Mouse (Mus musculus): ENCODE results near the gene Steap3. TPM values are rescaled to one million over a fixed set of nuclear protein-coding genes. Genes with fewer than 3 reads are reported as not detected.
"Not testable (repeated sequence)": the region's sequence is repeated elsewhere in the genome, so short reads cannot be mapped to it uniquely, and the experiment has no call there.

Steap3 gene
- polyA plus RNA-seq (2014; fragmentation: Nextera tagmentation; extraction: Ambion mirVana) = 4.3 and 5.1 TPM in 2 replicates

DNA sequence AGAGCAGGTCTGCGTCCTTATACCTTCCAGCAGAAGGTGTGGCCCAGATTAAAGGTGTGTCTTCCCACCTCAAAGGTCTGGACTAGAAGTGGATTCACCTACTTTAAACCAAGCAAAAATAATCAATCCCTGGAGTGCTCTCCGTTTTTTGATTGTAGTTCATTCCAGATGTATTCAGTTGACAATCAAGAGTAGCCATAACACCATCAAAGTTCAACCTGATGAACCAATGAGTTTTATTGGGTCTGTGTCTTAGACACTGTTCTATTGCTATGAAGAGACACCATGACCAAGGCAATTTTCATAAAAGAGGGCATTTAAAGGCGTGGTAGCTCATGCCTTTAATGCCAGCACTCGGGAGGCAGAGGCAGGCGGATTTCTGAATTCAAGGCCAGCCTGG, at the start of gene Steap3:
Gene Steap3 (minus strand): TSS at position 101 of the 400 bp plus-strand sequence.
- Histone ChIP-seq H3K36me3 (ENCODE audit: control insufficient read depth, insufficient read depth, low read length) (no peaks in the 10 kb centered on the region), H3K27me3 (ENCODE audit: control insufficient read depth, insufficient read depth, low read length) (no peaks in the 10 kb centered on the region), H3K9me3 (ENCODE audit: control insufficient read depth, low read depth, low read length) (no peaks in the 10 kb centered on the region), H3K4me3 (ENCODE audit: low read depth, low read length) (no peak within 1 kb of the TSS), H3K4me2 (replicated peaks; ENCODE audit: low read depth, low read length) (no peak within 1 kb of the TSS), H3K4me1 (ENCODE audit: control insufficient read depth, insufficient read depth, low read length) (no peaks in the 10 kb centered on the region), H3K27ac (ENCODE audit: low read length) (no peak within 1 kb of the TSS), H3K9ac (replicated peaks; ENCODE audit: low read depth, low read length) (no peak within 1 kb of the TSS)
- 89% methylated on average over 5 of the region's 5 CpGs for WGBS
- no peak for ATAC-seq (ENCODE audit: insufficient number of reproducible peaks, insufficient read depth, low FRiP score, low read depth)

DNA sequence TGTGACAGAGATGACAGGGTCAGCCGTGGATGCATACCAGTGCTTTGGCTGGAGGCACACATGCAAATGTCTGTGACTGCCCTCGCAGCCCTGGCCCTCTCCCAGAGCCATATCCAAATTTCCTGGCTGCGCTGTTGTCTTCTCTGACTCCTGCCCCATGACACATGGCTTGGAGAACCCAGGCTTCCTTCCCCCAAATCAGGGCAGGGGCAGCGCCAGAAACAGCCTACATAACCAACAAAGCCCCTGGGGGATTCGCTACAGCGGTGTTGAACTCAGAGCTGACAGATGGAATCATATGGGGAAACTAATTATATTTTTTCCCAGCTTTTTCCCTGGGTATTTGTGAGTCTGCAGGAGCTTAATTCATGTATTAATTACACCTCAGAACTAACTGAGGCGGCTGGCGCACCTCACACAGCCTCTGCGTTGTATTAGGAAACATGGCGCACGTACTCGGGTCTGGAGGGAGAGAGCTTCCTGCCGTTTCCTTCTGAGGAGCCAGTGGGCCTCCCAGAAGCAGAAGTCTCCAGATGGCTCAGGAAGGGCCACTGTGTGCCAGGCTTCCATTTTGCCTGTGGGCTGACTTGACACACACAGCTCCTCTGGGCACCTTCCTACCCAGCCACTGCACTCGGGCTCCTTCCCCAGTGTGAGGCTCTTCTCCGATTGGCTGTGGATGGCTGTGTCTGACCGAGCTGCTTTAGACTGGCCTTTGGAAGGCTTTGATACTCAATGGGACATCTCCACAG, 48.9 kb upstream of the Steap3 start:
- 0 out of 2 replicates have a peak, but pooled peaks have one; percentile 31 for ATAC-seq (ENCODE audit: insufficient number of reproducible peaks, insufficient read depth, low FRiP score, low read depth)
- H3K27me3 ChIP-seq (ENCODE audit: control insufficient read depth, insufficient read depth, low read length) = no peaks in the 10 kb centered on the region
- WGBS = 87% methylated on average over 16 of the region's 16 CpGs

DNA sequence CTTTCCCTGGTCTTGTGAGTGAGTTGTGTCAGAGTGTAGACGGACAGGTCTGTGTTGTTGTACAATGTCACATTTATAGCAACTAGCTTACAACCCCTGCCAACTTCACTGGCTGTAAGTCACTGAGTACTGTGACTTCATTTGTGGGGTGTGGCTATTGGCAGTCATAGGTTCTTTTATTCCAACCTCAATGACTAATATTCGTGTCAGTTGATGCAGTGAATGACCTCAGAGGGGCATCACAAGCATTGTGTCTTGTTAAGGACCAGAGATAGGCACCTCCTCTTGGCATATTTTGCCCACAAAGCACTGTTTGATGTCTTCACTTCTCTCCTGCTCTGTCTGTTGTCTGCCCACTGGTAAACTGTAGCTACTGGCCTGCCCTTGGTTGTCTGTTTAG, 33.3 kb upstream of the Steap3 start:
- Histone ChIP-seq H3K9me3 (ENCODE audit: control insufficient read depth, low read depth, low read length) (no peaks in the 10 kb centered on the region), H3K9ac (replicated peaks; ENCODE audit: low read depth, low read length) (no peak overlapping the region), H3K27ac (ENCODE audit: low read length) (no peak overlapping the region), H3K36me3 (ENCODE audit: control insufficient read depth, insufficient read depth, low read length) (no peaks in the 10 kb centered on the region), H3K4me2 (replicated peaks; ENCODE audit: low read depth, low read length) (no peak overlapping the region), H3K27me3 (ENCODE audit: control insufficient read depth, insufficient read depth, low read length) (no peaks in the 10 kb centered on the region), H3K4me3 (ENCODE audit: low read depth, low read length) (no peak overlapping the region), H3K4me1 (ENCODE audit: control insufficient read depth, insufficient read depth, low read length) (no peaks in the 10 kb centered on the region)
- ATAC-seq (ENCODE audit: insufficient number of reproducible peaks, insufficient read depth, low FRiP score, low read depth) = no peak
- 65% methylated on average over 2 of the region's 2 CpGs for WGBS

More for the DNA sequence above, 48.9 kb upstream of the Steap3 start:
- Histone ChIP-seq H3K9ac (replicated peaks; ENCODE audit: low read depth, low read length) (no peak overlapping the region), H3K36me3 (ENCODE audit: control insufficient read depth, insufficient read depth, low read length) (no peaks in the 10 kb centered on the region), H3K4me3 (ENCODE audit: low read depth, low read length) (no peak overlapping the region), H3K9me3 (ENCODE audit: control insufficient read depth, low read depth, low read length) (no peaks in the 10 kb centered on the region), H3K4me2 (replicated peaks; ENCODE audit: low read depth, low read length) (no peak overlapping the region), H3K27ac (ENCODE audit: low read length) (no peak overlapping the region), H3K4me1 (ENCODE audit: control insufficient read depth, insufficient read depth, low read length) (no peaks in the 10 kb centered on the region)

DNA sequence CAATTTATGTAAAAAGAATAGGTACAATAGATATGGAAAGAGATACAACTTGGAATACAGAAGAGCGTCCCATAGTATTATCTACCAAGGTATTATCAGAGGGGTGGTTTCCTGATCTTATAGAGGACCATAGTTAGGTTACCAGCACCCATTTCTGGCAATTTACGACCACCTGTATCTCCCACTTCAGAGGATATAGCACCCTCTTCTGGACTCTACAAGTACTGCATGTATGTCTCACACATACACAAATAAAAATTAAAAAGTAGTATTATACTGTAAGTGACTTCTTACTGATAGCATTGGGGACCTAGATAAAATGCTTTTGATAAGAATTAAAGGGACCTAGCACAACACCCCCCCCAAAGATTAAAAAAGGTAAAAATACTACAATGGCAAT, 24.4 kb upstream of the Steap3 start:
- Histone ChIP-seq H3K4me3 (ENCODE audit: low read depth, low read length) (no peak overlapping the region), H3K36me3 (ENCODE audit: control insufficient read depth, insufficient read depth, low read length) (no peaks in the 10 kb centered on the region), H3K4me2 (replicated peaks; ENCODE audit: low read depth, low read length) (no peak overlapping the region), H3K27ac (ENCODE audit: low read length) (no peak overlapping the region), H3K27me3 (ENCODE audit: control insufficient read depth, insufficient read depth, low read length) (no peaks in the 10 kb centered on the region), H3K4me1 (ENCODE audit: control insufficient read depth, insufficient read depth, low read length) (no peaks in the 10 kb centered on the region), H3K9ac (replicated peaks; ENCODE audit: low read depth, low read length) (no peak overlapping the region), H3K9me3 (ENCODE audit: control insufficient read depth, low read depth, low read length) (no peaks in the 10 kb centered on the region)
- ATAC-seq (ENCODE audit: insufficient number of reproducible peaks, insufficient read depth, low FRiP score, low read depth) = no peak
- 90% methylated on average over 2 of the region's 2 CpGs for WGBS

DNA sequence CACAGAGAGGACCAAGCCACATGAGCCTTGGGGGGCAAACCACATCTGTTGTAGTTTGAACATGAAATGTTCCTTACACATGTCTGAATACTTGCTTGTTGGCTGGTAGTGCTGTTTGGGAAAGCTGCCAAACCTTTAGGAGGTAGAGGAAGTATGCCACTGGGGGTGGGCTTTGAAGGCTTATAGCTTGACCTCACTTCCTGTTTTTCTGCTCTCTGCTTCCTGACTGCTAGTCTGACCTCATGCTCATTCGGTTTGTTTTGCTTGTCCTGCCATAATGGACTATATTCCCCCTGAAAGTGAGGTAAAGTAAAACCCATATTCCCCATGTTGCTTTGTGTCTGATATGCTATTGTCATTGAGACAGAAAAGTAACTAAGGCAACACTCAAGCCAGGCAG, 21.3 kb upstream of the Steap3 start:
- Histone ChIP-seq H3K9ac (replicated peaks; ENCODE audit: low read depth, low read length) (no peak overlapping the region), H3K4me1 (ENCODE audit: control insufficient read depth, insufficient read depth, low read length) (no peaks in the 10 kb centered on the region), H3K4me3 (ENCODE audit: low read depth, low read length) (no peak overlapping the region), H3K27me3 (ENCODE audit: control insufficient read depth, insufficient read depth, low read length) (no peaks in the 10 kb centered on the region), H3K36me3 (ENCODE audit: control insufficient read depth, insufficient read depth, low read length) (no peaks in the 10 kb centered on the region), H3K9me3 (ENCODE audit: control insufficient read depth, low read depth, low read length) (no peaks in the 10 kb centered on the region), H3K4me2 (replicated peaks; ENCODE audit: low read depth, low read length) (no peak overlapping the region), H3K27ac (ENCODE audit: low read length) (no peak overlapping the region)
- 54% methylated on average over 1 of the region's 1 CpGs for whole genome bisulfite sequencing
- no peak for ATAC-seq (ENCODE audit: insufficient number of reproducible peaks, insufficient read depth, low FRiP score, low read depth)

DNA sequence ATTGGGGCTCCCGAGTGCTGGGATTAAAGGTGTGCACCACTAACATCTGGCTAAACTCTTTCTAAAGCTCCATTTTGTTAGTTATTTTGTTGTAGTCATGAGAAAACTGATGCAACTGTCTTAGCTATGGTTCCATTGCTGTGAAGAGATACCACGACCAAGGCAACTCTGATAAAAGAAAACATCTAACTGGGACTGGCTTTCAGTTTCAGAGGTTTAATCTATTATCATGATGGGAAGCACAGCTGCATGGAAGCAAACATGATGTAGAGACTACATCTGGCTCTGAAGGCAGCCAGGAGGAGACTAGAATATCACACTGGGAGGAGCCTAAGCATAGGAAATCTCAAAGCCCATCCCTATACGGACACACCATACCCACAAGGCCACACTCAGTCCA, 19.2 kb upstream of the Steap3 start:
- no peak overlapping the region for H3K9ac ChIP-seq (replicated peaks; ENCODE audit: low read depth, low read length)
- no peaks in the 10 kb centered on the region for H3K9me3 ChIP-seq (ENCODE audit: control insufficient read depth, low read depth, low read length)
- H3K36me3 ChIP-seq (ENCODE audit: control insufficient read depth, insufficient read depth, low read length) = no peaks in the 10 kb centered on the region
- H3K4me3 ChIP-seq (ENCODE audit: low read depth, low read length) = no peak overlapping the region
- 88% methylated on average over 3 of the region's 3 CpGs for whole genome bisulfite sequencing
- H3K4me2 ChIP-seq (replicated peaks; ENCODE audit: low read depth, low read length) = no peak overlapping the region
- no peaks in the 10 kb centered on the region for H3K27me3 ChIP-seq (ENCODE audit: control insufficient read depth, insufficient read depth, low read length)
- H3K4me1 ChIP-seq (ENCODE audit: control insufficient read depth, insufficient read depth, low read length) = no peaks in the 10 kb centered on the region
- no peak for ATAC-seq (ENCODE audit: insufficient number of reproducible peaks, insufficient read depth, low FRiP score, low read depth)
- H3K27ac ChIP-seq (ENCODE audit: low read length) = no peak overlapping the region

DNA sequence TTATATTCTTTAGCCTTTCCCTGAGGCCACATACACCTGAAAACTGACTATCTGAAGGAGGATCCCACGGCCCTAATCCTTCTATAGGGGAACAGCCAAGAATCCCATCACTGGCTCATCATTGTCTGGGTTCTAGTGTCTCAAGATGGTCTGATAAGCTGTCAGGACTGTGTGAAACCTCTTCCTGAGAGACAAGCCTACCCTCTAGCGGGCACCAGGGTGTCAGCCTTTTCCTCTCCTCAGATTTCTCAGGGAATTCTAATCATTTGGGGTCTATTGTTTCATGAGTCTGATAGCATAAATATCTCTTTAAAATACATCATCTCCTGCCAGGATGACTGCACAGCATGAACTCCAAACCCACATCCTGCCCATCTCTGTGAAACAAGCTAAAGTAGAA, 17.3 kb upstream of the Steap3 start:
- no peak overlapping the region for H3K9ac ChIP-seq (replicated peaks; ENCODE audit: low read depth, low read length)
- no peak overlapping the region for H3K4me2 ChIP-seq (replicated peaks; ENCODE audit: low read depth, low read length)
- H3K9me3 ChIP-seq (ENCODE audit: control insufficient read depth, low read depth, low read length) = no peaks in the 10 kb centered on the region
- H3K27me3 ChIP-seq (ENCODE audit: control insufficient read depth, insufficient read depth, low read length) = no peaks in the 10 kb centered on the region
- no peaks in the 10 kb centered on the region for H3K36me3 ChIP-seq (ENCODE audit: control insufficient read depth, insufficient read depth, low read length)
- WGBS = 50% methylated on average over 2 of the region's 2 CpGs
- H3K4me3 ChIP-seq (ENCODE audit: low read depth, low read length) = no peak overlapping the region
- ATAC-seq (ENCODE audit: insufficient number of reproducible peaks, insufficient read depth, low FRiP score, low read depth) = no peak
- H3K4me1 ChIP-seq (ENCODE audit: control insufficient read depth, insufficient read depth, low read length) = no peaks in the 10 kb centered on the region
- H3K27ac ChIP-seq (ENCODE audit: low read length) = no peak overlapping the region

DNA sequence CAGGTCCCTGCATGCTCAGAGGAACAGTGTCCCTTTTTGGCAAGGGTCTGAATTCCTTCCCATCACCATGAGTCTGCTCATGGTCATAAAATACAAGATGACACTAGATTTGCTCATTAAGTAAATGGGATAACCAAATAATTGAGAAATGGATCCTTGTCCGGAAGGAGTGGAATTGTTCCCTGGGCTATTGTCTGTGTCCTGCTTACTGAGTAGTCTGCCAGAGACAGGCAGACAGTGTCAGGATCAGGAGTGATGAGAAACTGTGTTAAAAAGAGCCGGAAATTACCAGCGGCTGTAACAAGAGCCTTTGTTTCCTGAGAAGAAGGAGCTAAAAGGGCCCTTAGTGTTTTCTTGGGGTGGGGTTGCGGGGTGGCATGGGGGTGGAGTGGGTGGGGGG, 15.2 kb upstream of the Steap3 start:
- H3K4me3 ChIP-seq (ENCODE audit: low read depth, low read length) = no peak overlapping the region
- H3K36me3 ChIP-seq (ENCODE audit: control insufficient read depth, insufficient read depth, low read length) = no peaks in the 10 kb centered on the region
- H3K4me1 ChIP-seq (ENCODE audit: control insufficient read depth, insufficient read depth, low read length) = no peaks in the 10 kb centered on the region
- H3K27me3 ChIP-seq (ENCODE audit: control insufficient read depth, insufficient read depth, low read length) = no peaks in the 10 kb centered on the region
- H3K4me2 ChIP-seq (replicated peaks; ENCODE audit: low read depth, low read length) = no peak overlapping the region
- H3K27ac ChIP-seq (ENCODE audit: low read length) = no peak overlapping the region
- WGBS = 50% methylated on average over 4 of the region's 4 CpGs
- H3K9ac ChIP-seq (replicated peaks; ENCODE audit: low read depth, low read length) = no peak overlapping the region
- no peaks in the 10 kb centered on the region for H3K9me3 ChIP-seq (ENCODE audit: control insufficient read depth, low read depth, low read length)
- ATAC-seq (ENCODE audit: insufficient number of reproducible peaks, insufficient read depth, low FRiP score, low read depth) = no peak

DNA sequence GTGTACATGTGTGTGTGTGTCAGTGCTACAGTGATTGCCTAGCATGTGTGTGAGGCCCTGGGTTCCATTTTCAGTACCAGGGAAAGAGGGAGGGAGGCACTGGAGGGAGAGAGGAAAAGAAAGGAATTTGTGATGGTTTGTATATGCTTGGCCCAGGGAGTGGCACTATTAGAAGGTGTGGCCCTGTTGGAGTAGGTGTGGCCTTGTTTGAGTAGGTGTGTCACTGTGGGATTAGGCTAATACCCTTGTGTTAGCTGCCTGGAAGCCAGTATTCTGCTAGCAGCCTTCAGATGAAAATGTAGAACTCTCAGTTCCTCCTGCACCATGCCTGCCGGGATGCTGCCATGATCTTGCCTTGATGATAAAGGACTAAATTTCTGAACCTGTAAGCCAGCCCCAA, 3.6 kb upstream of the Steap3 start:
- not testable (repeated sequence) for H3K36me3 ChIP-seq (ENCODE audit: control insufficient read depth, insufficient read depth, low read length); H3K9me3 ChIP-seq (ENCODE audit: control insufficient read depth, low read depth, low read length); H3K4me3 ChIP-seq (ENCODE audit: low read depth, low read length); H3K27me3 ChIP-seq (ENCODE audit: control insufficient read depth, insufficient read depth, low read length); H3K4me2 ChIP-seq (replicated peaks; ENCODE audit: low read depth, low read length); H3K4me1 ChIP-seq (ENCODE audit: control insufficient read depth, insufficient read depth, low read length); ATAC-seq (ENCODE audit: insufficient number of reproducible peaks, insufficient read depth, low FRiP score, low read depth); H3K9ac ChIP-seq (replicated peaks; ENCODE audit: low read depth, low read length); H3K27ac ChIP-seq (ENCODE audit: low read length)
- WGBS = 75% methylated on average over 1 of the region's 1 CpGs

Measured in stomach, embryonic 14.5 days (tissue).